Mouse (Mus musculus) WW6 (cell line): ENCODE data around the gene Arfgap3.
"Not testable (repeated sequence)": the region's sequence is repeated elsewhere in the genome, so short reads cannot be mapped to it uniquely, and the experiment has no call there.

Experiments used
- DNase-seq: peaks from one replicate; pipeline ENCODE4 v3.0.0-alpha.2; 2013; ENCODE audit warnings: low read depth, low spot score

The Arfgap3 gene

GRCm38 (mm10) chr15:83294954-83295353 lies 55.1 kb downstream of the Arfgap3 start:
- DNase-seq: no peak

- DNase-seq: no peak
These were observed 56.1 kb downstream of the Arfgap3 start for GRCm38 (mm10) chr15:83293706-83294645.

GRCm38 (mm10) chr15:83293144-83293543 lies 56.9 kb downstream of the Arfgap3 start:
- no peak for DNase-seq

GRCm38 (mm10) chr15:83292261-83293056 lies 57.6 kb downstream of the Arfgap3 start:
- DNase-seq: no peak

GRCm38 (mm10) chr15:83290899-83291298 lies 59.1 kb downstream of the Arfgap3 start:
- DNase-seq: no peak

GRCm38 (mm10) chr15:83284828-83285227 lies 65.2 kb downstream of the Arfgap3 start:
- DNase-seq: no peak

GRCm38 (mm10) chr15:83282397-83282796 lies 67.7 kb downstream of the Arfgap3 start:
- DNase-seq: no peak

- no peak for DNase-seq
These were observed 68.7 kb downstream of the Arfgap3 start for GRCm38 (mm10) chr15:83281303-83281702.

GRCm38 (mm10) chr15:83278579-83278978 lies 71.5 kb downstream of the Arfgap3 start:
- no peak for DNase-seq

GRCm38 (mm10) chr15:83277451-83277850 lies 72.6 kb downstream of the Arfgap3 start:
- no peak for DNase-seq

- DNase-seq: not testable (repeated sequence)
These were observed 75.8 kb downstream of the Arfgap3 start for GRCm38 (mm10) chr15:83274237-83274636.

GRCm38 (mm10) chr15:83273017-83273416 lies 77.0 kb downstream of the Arfgap3 start:
- no peak for DNase-seq

GRCm38 (mm10) chr15:83271221-83271620 lies 78.8 kb downstream of the Arfgap3 start:
- not testable (repeated sequence) for DNase-seq

GRCm38 (mm10) chr15:83269985-83270384 lies 80.1 kb downstream of the Arfgap3 start:
- not testable (repeated sequence) for DNase-seq

GRCm38 (mm10) chr15:83268428-83268827 lies 81.6 kb downstream of the Arfgap3 start:
- DNase-seq: not testable (repeated sequence)

- no peak for DNase-seq
These were observed 84.8 kb downstream of the Arfgap3 start for GRCm38 (mm10) chr15:83265269-83265668.

GRCm38 (mm10) chr15:83263405-83263804 lies 86.6 kb downstream of the Arfgap3 start:
- DNase-seq: no peak

- DNase-seq: no peak
These were observed 92.1 kb downstream of the Arfgap3 start for GRCm38 (mm10) chr15:83257906-83258305.

GRCm38 (mm10) chr15:83256491-83256890 lies 93.6 kb downstream of the Arfgap3 start:
- no peak for DNase-seq

GRCm38 (mm10) chr15:83255944-83256343 lies 94.1 kb downstream of the Arfgap3 start:
- DNase-seq: no peak

- DNase-seq: no peak
These were observed 94.8 kb downstream of the Arfgap3 start for GRCm38 (mm10) chr15:83255191-83255782.
